Comparison of ENCODE assay signal across 20 mouse cellular contexts in genomic region chr1:157318896-157319295, GRCm38 (mm10).
DNase-seq lines count a peak whose midpoint lies in the region; ATAC-seq and TF ChIP-seq lines count a peak whose summit lies in the region.
"Had no signal": no experiment of that assay in that cellular context is flagged by ENCODE, and none has a peak within 500 bp of the region (broad histone marks: within the 10 kb centered on the region; RNA-seq: fewer than 3 reads in every experiment).

No protein-coding gene starts in this region.

- DNase-seq in 3134 (ENCODE audit: extremely low read depth, insufficient read length, low spot score) (peak; percentile 39), NIH3T3 (ENCODE audit: low read depth) (peak; percentile 57)
- no peak for DNase-seq in cerebellum, adult 2 months
- no peak for DNase-seq in ovary, postnatal 10 days (ENCODE audit: low spot score)
- DNase-seq: adrenal gland, adult 2 months; adrenal gland, postnatal 10 days; adrenal gland, postnatal 25 days; B cell, adult 2 months; cerebellum, adult 11 months; cerebellum, adult 18-20 months; cerebellum, adult 9-10 months; cerebellum, postnatal 10 days; cerebellum, postnatal 25 days; forebrain, postnatal 0 days had no signal

- ATAC-seq in intestine, embryonic 16.5 days: no peak
- ATAC-seq: forebrain, embryonic 13.5 days; forebrain, embryonic 15.5 days; forebrain, postnatal 0 days had no signal

- no peak overlapping the region for H3K4me3 ChIP-seq in C2C12 (ENCODE audit: insufficient read depth, poor library complexity, severe bottlenecking)
- H3K4me3 ChIP-seq in cerebellum, adult 2 months (replicated peaks; ENCODE audit: insufficient read depth, low read depth, low read length): no peak overlapping the region
- no peak overlapping the region for H3K4me3 ChIP-seq in intestine, embryonic 16.5 days (ENCODE audit: low read length)
- H3K4me3 ChIP-seq: embryonic facial prominence, embryonic 10.5 days; embryonic facial prominence, embryonic 12.5 days; forebrain, embryonic 13.5 days; forebrain, embryonic 15.5 days had no signal

- H3K27ac ChIP-seq in cerebellum, adult 2 months (ENCODE audit: insufficient read depth, low read length): no peak overlapping the region
- H3K27ac ChIP-seq in intestine, embryonic 16.5 days (ENCODE audit: low read length): no peak overlapping the region
- H3K27ac ChIP-seq: embryonic facial prominence, embryonic 10.5 days; embryonic facial prominence, embryonic 12.5 days; forebrain, embryonic 13.5 days; forebrain, embryonic 15.5 days had no signal

- WGBS in cerebellum, adult 2 months: 91% methylated on average over 4 of the region's 4 CpGs
- WGBS in intestine, embryonic 16.5 days: 87% methylated on average over 4 of the region's 4 CpGs

- H3K79me2 ChIP-seq in C2C12 (ENCODE audit: control insufficient read depth, insufficient read depth): peaks cover 14% of the 10 kb centered on the region

- no peak for TF ChIP-seq POLR2A in cerebellum, adult 2 months (IDR thresholded peaks at IDR 0.05; ENCODE audit: borderline replicate concordance, insufficient read depth, low read length)

- no peaks in the 10 kb centered on the region for H3K9me3 ChIP-seq in intestine, embryonic 16.5 days (ENCODE audit: control insufficient read depth, low read length)
- H3K9me3 ChIP-seq: embryonic facial prominence, embryonic 10.5 days; embryonic facial prominence, embryonic 12.5 days; forebrain, embryonic 13.5 days; forebrain, embryonic 15.5 days had no signal

- H3K4me1 ChIP-seq in cerebellum, adult 2 months (ENCODE audit: control insufficient read depth, insufficient read depth, low read length): no peaks in the 10 kb centered on the region
- H3K4me1 ChIP-seq in intestine, embryonic 16.5 days (ENCODE audit: control insufficient read depth, insufficient read depth, low read length): no peaks in the 10 kb centered on the region
- H3K4me1 ChIP-seq: embryonic facial prominence, embryonic 10.5 days; embryonic facial prominence, embryonic 12.5 days; forebrain, embryonic 13.5 days; forebrain, embryonic 15.5 days had no signal

- H3K27me3 ChIP-seq in C2C12 (ENCODE audit: control insufficient read depth, insufficient read depth, insufficient read length): no peaks in the 10 kb centered on the region
- no peaks in the 10 kb centered on the region for H3K27me3 ChIP-seq in cerebellum, adult 2 months (ENCODE audit: control insufficient read depth, insufficient read depth, low read length)
- no peaks in the 10 kb centered on the region for H3K27me3 ChIP-seq in intestine, embryonic 16.5 days (replicated peaks; ENCODE audit: control insufficient read depth, insufficient read depth, low read length)
- H3K27me3 ChIP-seq: embryonic facial prominence, embryonic 12.5 days; forebrain, embryonic 13.5 days; forebrain, embryonic 15.5 days had no signal

- no peak for TF ChIP-seq CTCF in C2C12 (IDR thresholded peaks at IDR 0.05; ENCODE audit: control insufficient read depth, insufficient read depth, insufficient read length)
- no peak for TF ChIP-seq CTCF in cerebellum, adult 2 months (IDR thresholded peaks at IDR 0.05; ENCODE audit: borderline replicate concordance, insufficient read depth, low read depth, low read length)

- no peak overlapping the region for H3ac ChIP-seq in C2C12 (ENCODE audit: control insufficient read depth, insufficient read length, low read depth)

- H3K4me2 ChIP-seq in intestine, embryonic 16.5 days (ENCODE audit: low read depth, low read length): no peak overlapping the region
- H3K4me2 ChIP-seq: embryonic facial prominence, embryonic 12.5 days; forebrain, embryonic 13.5 days; forebrain, embryonic 15.5 days had no signal

- H3K9ac ChIP-seq in intestine, embryonic 16.5 days (ENCODE audit: low read depth, low read length): no peak overlapping the region
- H3K9ac ChIP-seq: embryonic facial prominence, embryonic 12.5 days; forebrain, embryonic 13.5 days; forebrain, embryonic 15.5 days; forebrain, postnatal 0 days had no signal

- H3K36me3 ChIP-seq in C2C12 (ENCODE audit: control insufficient read depth, insufficient read depth): no peaks in the 10 kb centered on the region
- no peaks in the 10 kb centered on the region for H3K36me3 ChIP-seq in intestine, embryonic 16.5 days (ENCODE audit: control insufficient read depth, insufficient read depth, low read length)
- H3K36me3 ChIP-seq: embryonic facial prominence, embryonic 10.5 days; embryonic facial prominence, embryonic 12.5 days; forebrain, embryonic 15.5 days had no signal

- no peaks in the 10 kb centered on the region for H3K79me3 ChIP-seq in C2C12 (ENCODE audit: low read depth)

TF ChIP-seq in C2C12, 6 proteins besides CTCF, POLR2A, EP300 and RAD21:
- TF ChIP-seq MYOG (IDR thresholded peaks at IDR 0.05; ENCODE audit: control insufficient read depth, extremely low read depth, insufficient read length) (no peak), USF1 (IDR thresholded peaks at IDR 0.05; ENCODE audit: low read depth) (no peak), MAX (IDR thresholded peaks at IDR 0.05) (no peak), MYOD1 (IDR thresholded peaks at IDR 0.05; ENCODE audit: control insufficient read depth, insufficient read length, low read depth) (no peak), CEBPB (IDR thresholded peaks at IDR 0.05; ENCODE audit: low read depth) (peak; percentile 26), FOSL1 (IDR thresholded peaks at IDR 0.05; ENCODE audit: insufficient read depth, low read length, poor library complexity, severe bottlenecking) (no peak)

Comparison
In these comparisons a context has a peak if more than half of its experiments do, and no peak if none do; other contexts are left out.
1. DNase-seq: peak in 3134 (single experiment) and NIH3T3 (single experiment); none in cerebellum, adult 2 months (0 of 2) and ovary, postnatal 10 days (single experiment).